Mouse (Mus musculus) heart, postnatal 36 days (tissue): ENCODE data around the gene Esrp2. TPM values are rescaled to one million over a fixed set of nuclear protein-coding genes. Genes with fewer than 3 reads are reported as not detected.

Experiments used
- DNase-seq, 2 experiments: peaks; one replicate each; pipeline ENCODE4 v3.0.0; 2021 to 2022
- intact Hi-C: fragments of 180-260 bp; cut with DNase I; formaldehyde crosslinking; loops from one replicate; pipeline ENCODE4 v1.15.1; 2025
- total RNA-seq, 2 experiments: library from RNA; stranded (reverse); gene quantifications; 2 replicates each; pipeline ENCODE4 v1.2.3; 2021

Gene Esrp2
- total RNA-seq, 2 experiments from 2014 or later, result 0.31 to 0.46 TPM

DNA sequence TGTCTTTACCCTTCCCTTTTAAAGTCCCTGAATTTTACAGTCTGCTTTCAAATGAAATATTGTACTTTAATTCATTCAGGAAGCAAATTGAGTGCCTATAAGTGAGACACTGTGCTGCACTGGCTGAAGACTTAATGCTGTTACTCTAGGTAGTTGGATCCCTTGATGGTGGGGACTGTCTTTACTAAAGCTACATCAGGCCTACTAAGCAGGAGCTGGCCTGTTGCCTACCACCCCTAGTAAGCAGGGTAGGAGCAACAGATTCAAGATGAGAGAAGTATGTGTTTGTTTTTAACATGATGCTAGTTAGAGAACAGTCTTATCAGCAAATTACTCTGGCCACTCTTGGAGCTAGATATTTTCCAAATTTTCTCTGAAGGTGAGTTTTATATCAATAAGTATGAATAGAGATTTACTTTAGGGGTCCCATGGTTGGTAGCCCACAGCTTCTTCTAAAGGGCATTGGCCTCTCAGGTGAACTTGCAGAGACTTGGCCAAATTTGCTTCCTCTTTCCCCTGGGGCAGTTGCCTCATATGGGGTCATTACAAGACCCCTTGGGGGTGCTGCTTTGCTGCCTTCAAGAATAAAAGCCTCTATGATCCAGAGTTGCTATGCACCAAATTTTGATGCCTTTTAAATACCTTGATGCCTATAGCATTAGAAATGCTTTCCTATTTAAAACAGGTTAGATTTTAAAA, 7.4 kb downstream of the Esrp2 start:
- DNase-seq, result no peak
- intact Hi-C loops, result no loop called here

DNA sequence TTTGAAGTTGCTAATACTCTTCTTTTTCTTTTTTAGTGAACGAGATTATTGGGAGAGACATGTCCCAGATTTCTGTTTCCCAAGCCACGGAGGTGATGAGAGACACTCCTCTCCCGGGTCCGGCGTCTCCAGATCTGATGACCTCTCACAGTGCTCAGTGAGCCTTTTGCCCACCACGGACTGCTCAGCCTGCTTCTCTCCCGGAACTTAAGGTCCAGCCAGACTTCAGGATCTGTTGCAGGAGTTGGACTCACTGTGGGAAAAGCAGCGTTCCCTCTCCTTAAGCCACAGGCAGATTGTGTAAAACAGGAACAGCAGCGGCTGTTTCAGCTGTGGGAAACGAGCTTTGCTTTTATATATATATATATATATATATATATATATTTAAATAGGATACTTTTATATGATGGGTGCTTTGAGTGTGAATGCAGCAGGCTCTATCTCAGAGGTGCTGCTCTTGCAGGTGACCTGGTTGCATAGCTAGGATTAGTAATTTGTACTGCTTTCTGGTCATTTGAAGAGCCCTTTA, 8.8 kb downstream of the Esrp2 start:
- DNase-seq, result no peak
- intact Hi-C loops, result no loop called here

DNA sequence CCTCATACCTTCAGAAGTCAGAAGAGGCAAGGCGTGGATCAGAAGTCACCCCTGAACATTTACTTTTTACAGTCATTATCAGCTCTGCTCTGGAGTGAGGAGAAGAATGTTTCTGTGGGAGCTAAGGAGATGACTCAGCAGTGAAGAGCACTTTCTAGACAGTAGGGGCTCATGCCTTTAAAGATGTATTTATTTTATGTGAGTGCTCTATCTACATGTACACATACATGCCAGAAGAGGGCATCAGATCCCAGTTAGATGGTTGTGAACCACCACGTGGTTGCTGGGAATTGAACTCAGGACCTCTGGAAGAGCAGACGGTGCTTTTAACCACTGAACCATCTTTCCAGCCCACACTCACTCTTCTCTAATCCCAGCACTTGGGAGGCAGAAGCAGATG, 9.7 kb downstream of the Esrp2 start:
- no peak for DNase-seq
- intact Hi-C loops, result no loop called here

DNA sequence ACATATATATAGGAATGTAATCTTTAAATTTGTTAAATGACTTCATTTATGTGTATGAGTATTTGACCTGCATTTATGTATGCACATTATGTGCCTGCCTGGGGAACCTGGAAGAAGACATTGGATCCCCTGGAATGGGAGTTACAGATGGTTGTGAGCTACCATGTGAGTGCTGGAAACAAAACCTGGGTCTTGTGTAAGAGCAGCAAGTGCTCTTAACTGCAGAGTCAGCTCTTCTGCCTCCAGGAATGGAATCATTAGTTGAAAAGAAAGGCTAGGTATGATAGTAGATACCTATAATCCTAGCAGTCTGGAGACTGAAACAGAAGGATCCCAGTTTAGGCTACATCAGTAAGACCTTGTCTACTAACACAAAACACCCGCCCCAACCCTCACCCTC, 10.7 kb downstream of the Esrp2 start:
- DNase-seq, result no peak
- intact Hi-C loops, result no loop called here

DNA sequence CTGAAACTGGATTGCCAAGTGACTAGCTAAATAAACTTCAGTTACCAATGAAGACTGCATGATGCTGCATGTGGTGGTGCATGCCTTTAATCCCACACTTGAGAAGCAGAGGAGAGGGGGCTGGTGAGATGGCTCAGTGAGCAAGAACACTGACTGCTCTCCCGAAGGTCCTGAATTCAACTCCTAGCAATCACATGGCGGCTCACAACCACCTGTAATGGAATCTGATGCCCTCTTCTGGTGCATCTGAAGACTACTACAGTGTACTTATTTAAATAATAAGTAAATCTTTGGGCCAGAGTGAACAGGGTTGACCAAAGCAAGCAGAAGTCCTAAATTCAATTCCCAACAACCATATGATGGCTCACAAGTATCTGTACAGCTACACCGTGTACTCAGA, 13.3 kb downstream of the Esrp2 start:
- no peak for DNase-seq
- intact Hi-C loops, result no loop called here

DNA sequence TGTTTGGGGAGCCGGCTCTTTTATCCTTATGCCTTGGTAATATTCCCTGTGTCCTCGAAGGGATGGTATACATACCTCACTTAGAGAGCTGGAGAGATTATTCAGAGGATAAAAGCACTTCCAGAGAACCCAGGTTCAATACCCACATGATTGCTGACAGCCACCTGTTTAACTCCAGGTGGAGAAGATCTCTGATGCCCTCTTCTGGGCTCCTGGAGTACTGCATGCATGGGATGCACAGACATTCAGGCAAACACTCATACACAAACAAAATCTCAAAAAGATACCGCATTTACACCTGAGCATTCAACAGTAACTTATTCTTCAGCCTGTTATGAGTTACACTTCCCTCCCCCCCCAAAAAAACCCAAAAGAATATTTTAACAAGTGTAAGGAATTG, 20.9 kb downstream of the Esrp2 start:
- intact Hi-C loops, result loop anchor here (2.0 kb wide), 1 partner anchor 125 kb away; the partner anchor contains the start of gene Dus2
- DNase-seq, result peak in 1 of 2 experiments; percentile 46

DNA sequence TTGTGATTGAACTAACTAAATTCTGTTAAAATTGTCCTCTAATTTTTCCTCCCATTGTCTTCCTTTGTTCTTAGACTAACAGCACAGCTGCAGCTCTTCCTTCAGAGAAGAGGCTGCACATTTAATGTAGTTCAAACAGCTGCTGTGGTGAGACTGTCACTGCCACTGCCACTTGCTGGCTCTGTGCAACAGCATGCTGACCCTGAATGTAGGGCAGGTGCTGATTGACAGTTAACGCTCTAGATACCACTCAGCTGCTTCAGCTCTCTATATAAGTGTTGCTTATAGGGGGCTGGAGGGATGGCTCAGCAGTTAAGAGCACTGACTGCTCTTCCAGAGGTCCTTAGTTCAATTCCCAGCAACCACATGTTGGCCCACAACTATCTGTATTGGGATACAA, 24.3 kb downstream of the Esrp2 start:
- intact Hi-C loops, result no loop called here

DNA sequence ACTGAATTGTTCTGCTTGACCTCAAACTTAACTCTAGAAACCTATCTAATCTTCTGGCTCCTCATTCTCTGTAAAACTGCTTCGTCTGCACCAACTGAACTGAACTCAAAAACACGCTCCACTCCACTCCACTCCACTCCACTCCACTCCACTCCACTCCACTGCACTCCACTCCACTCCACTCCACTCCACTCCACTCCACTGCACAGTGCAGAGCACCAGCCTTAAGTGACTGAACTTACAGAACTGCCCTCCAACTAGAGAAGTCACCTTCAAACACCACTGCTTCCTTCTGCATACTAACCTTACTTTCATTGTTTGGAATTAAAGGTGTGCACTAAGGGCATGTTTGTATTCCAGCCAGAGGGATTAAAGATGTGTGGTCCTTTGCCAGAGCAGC, 24.7 kb downstream of the Esrp2 start:
- intact Hi-C loops, result no loop called here
- DNase-seq, result no peak

More for the DNA sequence above, 24.3 kb downstream of the Esrp2 start:
- DNase-seq, result no peak

DNA sequence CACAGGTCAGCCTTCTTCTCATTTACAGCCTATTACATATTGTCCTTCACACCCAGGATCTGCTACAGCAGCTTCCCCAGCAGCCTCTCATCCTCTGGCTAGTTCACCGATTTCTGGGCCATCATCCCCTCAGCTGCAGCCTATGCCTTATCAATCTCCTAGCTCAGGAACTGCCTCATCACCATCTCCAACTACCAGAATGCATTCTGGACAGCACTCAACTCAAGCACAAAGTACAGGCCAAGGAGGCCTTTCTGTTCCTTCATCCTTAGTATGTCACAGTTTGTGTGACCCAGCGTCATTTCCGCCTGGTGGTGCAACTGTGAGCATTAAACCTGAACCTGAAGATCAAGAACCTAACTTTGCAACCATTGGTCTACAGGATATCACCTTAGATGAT, 28.0 kb downstream of the Esrp2 start:
- intact Hi-C loops, result no loop called here
- peak in 1 of 2 experiments; percentile 10 for DNase-seq

DNA sequence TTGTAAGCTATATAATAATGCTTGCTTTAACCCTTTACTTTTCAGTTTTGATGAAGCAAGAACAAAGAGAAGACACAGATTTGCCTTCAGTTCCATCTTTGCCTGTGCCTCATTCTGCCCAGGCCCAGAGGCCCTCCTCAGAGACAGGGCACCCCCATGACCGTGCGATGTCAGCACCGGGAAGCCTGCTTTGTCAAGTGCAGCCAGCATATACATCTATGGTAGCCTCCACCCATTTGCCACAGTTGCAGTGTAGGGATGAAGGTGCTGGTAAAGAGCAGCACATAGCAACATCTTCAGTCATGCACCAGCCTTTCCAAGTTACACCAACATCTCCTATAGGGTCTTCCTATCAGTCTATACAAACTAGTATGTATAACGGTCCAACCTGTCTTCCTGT, 28.7 kb downstream of the Esrp2 start:
- intact Hi-C loops, result no loop called here
- no peak for DNase-seq

DNA sequence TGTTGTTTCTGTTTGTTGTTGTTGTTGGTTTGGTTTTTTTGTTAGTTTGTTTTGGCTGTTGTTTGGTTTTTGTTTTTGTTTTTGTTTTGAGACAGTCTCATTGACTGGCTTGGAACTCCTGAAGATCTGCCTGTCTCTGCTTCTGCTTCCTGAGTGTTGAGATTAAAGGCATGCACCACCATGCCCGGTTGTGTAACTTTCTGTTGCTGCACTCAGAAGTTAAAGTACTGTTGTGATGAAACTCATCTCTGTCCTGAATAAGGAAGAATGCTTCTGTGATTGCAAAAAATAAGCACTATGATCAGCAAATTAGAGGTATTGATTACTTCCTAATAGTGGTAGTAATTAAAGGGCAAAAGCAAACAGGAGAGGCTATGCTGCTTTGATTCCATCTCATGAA, 30.6 kb downstream of the Esrp2 start:
- no peak for DNase-seq
- intact Hi-C loops, result no loop called here

DNA sequence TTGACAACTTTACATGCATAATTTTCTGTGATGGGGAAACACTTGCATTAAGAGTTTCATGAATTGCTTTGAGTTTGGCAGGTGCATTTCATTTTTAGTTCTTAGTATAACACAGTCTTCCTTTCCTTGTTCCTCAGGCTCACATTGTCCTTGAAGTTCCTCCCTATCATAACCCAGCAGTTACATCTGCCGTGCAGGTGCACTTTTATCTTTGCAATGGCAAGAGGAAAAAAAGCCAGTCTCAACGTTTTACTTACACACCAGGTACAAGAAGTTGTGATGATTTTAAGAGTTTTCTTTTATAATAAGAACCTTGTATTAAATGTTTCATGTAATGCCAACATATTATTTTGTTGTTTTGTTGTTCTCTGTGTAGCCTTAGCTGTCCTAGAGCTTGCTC, 32.9 kb downstream of the Esrp2 start:
- no peak for DNase-seq
- intact Hi-C loops, result no loop called here

DNA sequence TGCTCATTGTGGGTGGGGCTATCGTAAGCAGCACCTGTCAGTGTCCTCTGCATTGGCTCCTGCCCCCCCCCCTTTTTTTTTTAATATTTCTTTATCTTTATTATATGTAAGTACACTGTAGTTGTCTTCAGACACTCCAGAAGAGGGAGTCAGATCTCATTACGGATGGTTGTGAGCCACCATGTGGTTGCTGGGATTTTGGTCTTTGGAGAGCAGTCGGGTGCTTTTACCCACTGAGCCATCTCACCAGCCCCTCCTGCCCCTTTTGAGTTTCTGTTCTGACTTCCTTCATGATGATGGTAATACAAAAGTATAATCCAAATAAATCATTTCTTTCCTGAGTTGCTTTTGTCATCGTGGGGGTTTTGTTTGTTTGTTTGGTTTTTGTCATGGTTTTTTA, 34.5 kb downstream of the Esrp2 start:
- intact Hi-C loops, result no loop called here
- no peak for DNase-seq

Other genes starting within 250 kb of the Esrp2 start
- gene Nrn1l, start 243.4 kb downstream of the Esrp2 start, total RNA-seq, result 1 to 10 TPM in 1 of 2 experiments, under 1 TPM in 1; 0.49 to 1.1 TPM
- gene Pskh1, start 236.5 kb downstream of the Esrp2 start, total RNA-seq, result 10 to 100 TPM; 15.1 to 17.2 TPM
- gene Ctrl, start 203.1 kb downstream of the Esrp2 start, total RNA-seq, result under 1 TPM in 1 of 2 experiments, not detected in 1; 0.43 TPM
- 10 to 100 TPM; 63.6 to 72.7 TPM for gene Psmb10, start 198.5 kb downstream of the Esrp2 start, total RNA-seq
- gene Lcat, start 193.6 kb downstream of the Esrp2 start, total RNA-seq, result 1 to 10 TPM; 1.0 to 1.1 TPM
- gene Slc12a4, start 170.9 kb downstream of the Esrp2 start, total RNA-seq, result 10 to 100 TPM; 48.0 to 50.3 TPM
- not detected for gene Dpep3, start 157.5 kb downstream of the Esrp2 start, total RNA-seq
- gene Dus2, start 145.6 kb downstream of the Esrp2 start, total RNA-seq, result 1 to 10 TPM; 7.4 to 7.6 TPM
- not detected for gene Dpep2nb, start 131.0 kb downstream of the Esrp2 start, total RNA-seq
- gene Ddx28, start 125.1 kb downstream of the Esrp2 start, total RNA-seq, result 10 to 100 TPM; 10.5 to 11.8 TPM
- 10 to 100 TPM; 20.1 to 20.7 TPM for gene Nfatc3, start 78.1 kb downstream of the Esrp2 start, total RNA-seq
- gene Pla2g15, start 13.4 kb upstream of the Esrp2 start, total RNA-seq, result 1 to 10 TPM; 9.3 to 9.9 TPM
- gene Slc7a6, start 31.9 kb upstream of the Esrp2 start, total RNA-seq, result 10 to 100 TPM; 11.4 to 12.3 TPM
- gene Slc7a6os, start 74.0 kb upstream of the Esrp2 start, total RNA-seq, result 10 to 100 TPM in 1 of 2 experiments, 1 to 10 TPM in 1; 9.0 to 10.8 TPM
- gene Prmt7, start 74.0 kb upstream of the Esrp2 start, total RNA-seq, result 10 to 100 TPM; 24.5 to 26.8 TPM
- 1 to 10 TPM; 3.1 to 3.5 TPM for gene Smpd3, start 201.0 kb upstream of the Esrp2 start, total RNA-seq